Mouse (Mus musculus): Measurements from ENCODE around the gene Gm45902. TPM values are rescaled to one million over a fixed set of nuclear protein-coding genes. Genes with fewer than 3 reads are reported as not detected.
A peak's percentile ranks its signal among the peaks of the same experiment; 100 is the strongest.

The Gm45902 gene
- 8.8 and 10.5 TPM in 2 replicates for polyA plus RNA-seq (2016; fragmentation: Nextera tagmentation; extraction: Ambion mirVana)

- WGBS, result under 1% methylated on average over 60 of the region's 60 CpGs
- peak; percentile 97 for DNase-seq (ENCODE audit: low spot score)
Measured at GRCm38 (mm10) chr2:3512552-3513454, at the start of gene Gm45902, which contains the start of the genes Hspa14 and Cdnf. Gene Gm45902, minus strand, starts transcription at chr2:3512790. Gene Hspa14, minus strand, starts transcription at chr2:3512814. Gene Cdnf, plus strand, starts transcription at chr2:3513030.

GRCm38 (mm10) chr2:3546588-3546987 is 34.0 kb upstream of the Gm45902 start:
- Histone ChIP-seq H3K9me3 (no peaks in the 10 kb centered on the region), H3K27ac (no peak overlapping the region), H3K36me3 (no peaks in the 10 kb centered on the region), H3K27me3 (ENCODE audit: insufficient read depth, poor library complexity, severe bottlenecking) (no peaks in the 10 kb centered on the region), H3K4me3 (no peak overlapping the region), H3K4me1 (replicated peaks) (no peaks in the 10 kb centered on the region)
- DNase-seq (ENCODE audit: low spot score), result peak; percentile 60
- WGBS, result 2% methylated on average over 4 of the region's 4 CpGs

More at GRCm38 (mm10) chr2:3512552-3513454, at the start of gene Gm45902, which contains the start of the genes Hspa14 and Cdnf:
- peak within 1 kb of the TSS; percentile 91 for H3K27ac ChIP-seq
- no peaks in the 10 kb centered on the region for H3K9me3 ChIP-seq
- H3K4me3 ChIP-seq, result peak within 1 kb of the TSS; percentile 91
- no peaks in the 10 kb centered on the region for H3K27me3 ChIP-seq (ENCODE audit: insufficient read depth, poor library complexity, severe bottlenecking)
- H3K36me3 ChIP-seq, result peaks cover 31% of the 10 kb centered on the region
- peaks cover 14% of the 10 kb centered on the region for H3K4me1 ChIP-seq (replicated peaks)

GRCm38 (mm10) chr2:3546055-3546454 is 33.5 kb upstream of the Gm45902 start:
- DNase-seq (ENCODE audit: low spot score), result no peak
- H3K27ac ChIP-seq, result no peak overlapping the region
- no peaks in the 10 kb centered on the region for H3K4me1 ChIP-seq (replicated peaks)
- no peaks in the 10 kb centered on the region for H3K36me3 ChIP-seq
- no peaks in the 10 kb centered on the region for H3K27me3 ChIP-seq (ENCODE audit: insufficient read depth, poor library complexity, severe bottlenecking)
- whole genome bisulfite sequencing, result 77% methylated on average over 2 of the region's 2 CpGs
- H3K4me3 ChIP-seq, result no peak overlapping the region
- H3K9me3 ChIP-seq, result no peaks in the 10 kb centered on the region

- Histone ChIP-seq H3K36me3 (no peaks in the 10 kb centered on the region), H3K27me3 (ENCODE audit: insufficient read depth, poor library complexity, severe bottlenecking) (no peaks in the 10 kb centered on the region), H3K4me3 (no peak overlapping the region), H3K4me1 (replicated peaks) (no peaks in the 10 kb centered on the region), H3K27ac (no peak overlapping the region), H3K9me3 (no peaks in the 10 kb centered on the region)
- DNase-seq (ENCODE audit: low spot score), result no peak
- 70% methylated on average over 9 of the region's 9 CpGs for WGBS
Measured at GRCm38 (mm10) chr2:3541307-3542079, 28.9 kb upstream of the Gm45902 start.

- 83% methylated on average over 6 of the region's 6 CpGs for WGBS
Measured at GRCm38 (mm10) chr2:3526288-3526687, 13.7 kb upstream of the Gm45902 start.

GRCm38 (mm10) chr2:3522558-3522957 is 10.0 kb upstream of the Gm45902 start:
- no peak overlapping the region for H3K4me3 ChIP-seq
- no peaks in the 10 kb centered on the region for H3K9me3 ChIP-seq
- no peaks in the 10 kb centered on the region for H3K4me1 ChIP-seq (replicated peaks)
- no peaks in the 10 kb centered on the region for H3K27me3 ChIP-seq (ENCODE audit: insufficient read depth, poor library complexity, severe bottlenecking)
- WGBS, result 92% methylated on average over 4 of the region's 4 CpGs
- no peaks in the 10 kb centered on the region for H3K36me3 ChIP-seq
- no peak overlapping the region for H3K27ac ChIP-seq
- no peak for DNase-seq (ENCODE audit: low spot score)

More at GRCm38 (mm10) chr2:3526288-3526687, 13.7 kb upstream of the Gm45902 start:
- no peak overlapping the region for H3K4me3 ChIP-seq
- no peaks in the 10 kb centered on the region for H3K27me3 ChIP-seq (ENCODE audit: insufficient read depth, poor library complexity, severe bottlenecking)
- H3K27ac ChIP-seq, result no peak overlapping the region
- DNase-seq (ENCODE audit: low spot score), result no peak
- no peaks in the 10 kb centered on the region for H3K36me3 ChIP-seq
- no peaks in the 10 kb centered on the region for H3K4me1 ChIP-seq (replicated peaks)
- H3K9me3 ChIP-seq, result no peaks in the 10 kb centered on the region

- DNase-seq (ENCODE audit: low spot score), result peak; percentile 51
- under 1% methylated on average over 15 of the region's 15 CpGs for WGBS
- Histone ChIP-seq H3K9me3 (no peaks in the 10 kb centered on the region), H3K36me3 (peaks cover 39% of the 10 kb centered on the region), H3K27ac (peak overlapping the region; percentile 91), H3K4me1 (replicated peaks) (peaks cover 14% of the 10 kb centered on the region), H3K27me3 (ENCODE audit: insufficient read depth, poor library complexity, severe bottlenecking) (no peaks in the 10 kb centered on the region), H3K4me3 (peak overlapping the region; percentile 91)
Measured at GRCm38 (mm10) chr2:3512076-3512475, 514 bp downstream of the Gm45902 start.

- Histone ChIP-seq H3K4me1 (replicated peaks) (no peaks in the 10 kb centered on the region), H3K9me3 (no peaks in the 10 kb centered on the region), H3K27me3 (ENCODE audit: insufficient read depth, poor library complexity, severe bottlenecking) (no peaks in the 10 kb centered on the region), H3K27ac (no peak overlapping the region), H3K4me3 (no peak overlapping the region), H3K36me3 (peaks cover 88% of the 10 kb centered on the region)
- WGBS, result 93% methylated on average over 5 of the region's 5 CpGs
- DNase-seq (ENCODE audit: low spot score), result no peak
Measured at GRCm38 (mm10) chr2:3500886-3501285, 11.7 kb downstream of the Gm45902 start.

- H3K4me1 ChIP-seq (replicated peaks), result no peaks in the 10 kb centered on the region
- DNase-seq (ENCODE audit: low spot score), result no peak
- 91% methylated on average over 6 of the region's 6 CpGs for WGBS
- H3K9me3 ChIP-seq, result no peaks in the 10 kb centered on the region
- no peak overlapping the region for H3K4me3 ChIP-seq
- H3K27ac ChIP-seq, result no peak overlapping the region
- no peaks in the 10 kb centered on the region for H3K27me3 ChIP-seq (ENCODE audit: insufficient read depth, poor library complexity, severe bottlenecking)
- H3K36me3 ChIP-seq, result peaks cover 88% of the 10 kb centered on the region
Measured at GRCm38 (mm10) chr2:3499543-3499942, 13.0 kb downstream of the Gm45902 start.

GRCm38 (mm10) chr2:3493833-3494409 is 18.7 kb downstream of the Gm45902 start:
- no peak for DNase-seq (ENCODE audit: low spot score)
- Histone ChIP-seq H3K27me3 (ENCODE audit: insufficient read depth, poor library complexity, severe bottlenecking) (no peaks in the 10 kb centered on the region), H3K27ac (no peak overlapping the region), H3K36me3 (peaks cover 92% of the 10 kb centered on the region), H3K9me3 (no peaks in the 10 kb centered on the region), H3K4me1 (replicated peaks) (no peaks in the 10 kb centered on the region), H3K4me3 (no peak overlapping the region)
- WGBS, result 89% methylated on average over 3 of the region's 3 CpGs

- H3K36me3 ChIP-seq, result peaks cover 58% of the 10 kb centered on the region
- 91% methylated on average over 3 of the region's 3 CpGs for WGBS
- H3K27ac ChIP-seq, result no peak overlapping the region
- DNase-seq (ENCODE audit: low spot score), result no peak
- H3K9me3 ChIP-seq, result no peaks in the 10 kb centered on the region
- H3K27me3 ChIP-seq (ENCODE audit: insufficient read depth, poor library complexity, severe bottlenecking), result no peaks in the 10 kb centered on the region
- no peak overlapping the region for H3K4me3 ChIP-seq
- H3K4me1 ChIP-seq (replicated peaks), result no peaks in the 10 kb centered on the region
Measured at GRCm38 (mm10) chr2:3489816-3490215, 22.8 kb downstream of the Gm45902 start.

- Histone ChIP-seq H3K36me3 (peaks cover 4% of the 10 kb centered on the region; the same call in 1 of the 2 replicates), H3K27me3 (ENCODE audit: insufficient read depth, poor library complexity, severe bottlenecking) (no peaks in the 10 kb centered on the region), H3K4me1 (replicated peaks) (peaks cover 5% of the 10 kb centered on the region; the same call in 1 of the 2 replicates), H3K4me3 (no peak overlapping the region), H3K27ac (no peak overlapping the region), H3K9me3 (0 out of 2 replicates have a peak, but pooled peaks cover 4% of the 10 kb centered on the region)
- WGBS, result 81% methylated on average over 3 of the region's 3 CpGs
- no peak for DNase-seq (ENCODE audit: low spot score)
Measured at GRCm38 (mm10) chr2:3480239-3480638, 32.4 kb downstream of the Gm45902 start.

Measured in hindbrain, embryonic 10.5 days (tissue).